Mouse (Mus musculus) hindbrain, embryonic 11.5 days (tissue): ENCODE results near the gene Hic1. TPM values are rescaled to one million over a fixed set of nuclear protein-coding genes. Genes with fewer than 3 reads are reported as not detected.

ENCODE experiments used
- ATAC-seq: fragments of 200-750 bp; cut with Nextera tagmentation; 2 replicates; pipeline ENCODE4 v1.8.0; 2017; ENCODE audit warnings: mild to moderate bottlenecking, moderate TSS enrichment, moderate library complexity; ENCODE audit not compliant: low FRiP score
- DNase-seq: peaks from one replicate; pipeline ENCODE4 v3.0.0-alpha.2; 2015; ENCODE audit warnings: low spot score
- H3K27ac ChIP-seq: fragments of 300-500 bp; sonication (generic); 2 replicates; pipeline ENCODE4 v1.5.1; 2014; ENCODE audit warnings: mild to moderate bottlenecking, low read depth, low read length
- H3K27me3 ChIP-seq: fragments of 300-500 bp; sonication (generic); 2 replicates; pipeline ENCODE4 v1.6.1; 2014; ENCODE audit warnings: mild to moderate bottlenecking, low read length, moderate library complexity, mixed read lengths; ENCODE audit not compliant: control insufficient read depth, insufficient read depth
- H3K36me3 ChIP-seq: fragments of 300-500 bp; sonication (generic); 2 replicates; pipeline ENCODE4 v1.6.1; 2014; ENCODE audit warnings: mild to moderate bottlenecking, low read length, moderate library complexity, mixed read lengths; ENCODE audit not compliant: control insufficient read depth, insufficient read depth
- H3K4me1 ChIP-seq: fragments of 300-500 bp; sonication (generic); replicated peaks from 2 replicates; pipeline ENCODE4 v1.6.1; 2014; ENCODE audit warnings: low read length, mixed read lengths; ENCODE audit not compliant: control insufficient read depth, insufficient read depth
- H3K4me2 ChIP-seq: fragments of 300-500 bp; sonication (generic); replicated peaks from 2 replicates; pipeline ENCODE4 v1.6.1; 2014; ENCODE audit warnings: mild to moderate bottlenecking, low read depth, low read length
- H3K4me3 ChIP-seq: fragments of 300-500 bp; sonication (generic); 2 replicates; pipeline ENCODE4 v1.5.1; 2014; ENCODE audit warnings: low read depth, low read length
- H3K9ac ChIP-seq: fragments of 300-500 bp; sonication (generic); 2 replicates; pipeline ENCODE4 v1.6.1; 2014; ENCODE audit warnings: low read depth, low read length
- H3K9me3 ChIP-seq: fragments of 300-500 bp; sonication (generic); 2 replicates; pipeline ENCODE4 v1.6.1; 2016; ENCODE audit warnings: low read length; ENCODE audit not compliant: control insufficient read depth
- WGBS: fragments of 180-500 bp; shearing (Covaris S2); extraction: QIAGEN DNeasy Blood & Tissue Kit; methylation state at CpG from one replicate; pipeline ENCODE4 v1.1.7; 2014; 5-methylcytosine and 5-hydroxymethylcytosine counted together
- polyA plus RNA-seq: library from polyadenylated mRNA; unstranded; fragments of >200 nt; fragmentation: Nextera tagmentation; extraction: Ambion mirVana; gene quantifications from 2 replicates; pipeline ENCODE4 v1.2.1, GENCODE M21; 2014

Gene Hic1
- polyA plus RNA-seq, result 0.90 and 1.5 TPM in 2 replicates

DNA sequence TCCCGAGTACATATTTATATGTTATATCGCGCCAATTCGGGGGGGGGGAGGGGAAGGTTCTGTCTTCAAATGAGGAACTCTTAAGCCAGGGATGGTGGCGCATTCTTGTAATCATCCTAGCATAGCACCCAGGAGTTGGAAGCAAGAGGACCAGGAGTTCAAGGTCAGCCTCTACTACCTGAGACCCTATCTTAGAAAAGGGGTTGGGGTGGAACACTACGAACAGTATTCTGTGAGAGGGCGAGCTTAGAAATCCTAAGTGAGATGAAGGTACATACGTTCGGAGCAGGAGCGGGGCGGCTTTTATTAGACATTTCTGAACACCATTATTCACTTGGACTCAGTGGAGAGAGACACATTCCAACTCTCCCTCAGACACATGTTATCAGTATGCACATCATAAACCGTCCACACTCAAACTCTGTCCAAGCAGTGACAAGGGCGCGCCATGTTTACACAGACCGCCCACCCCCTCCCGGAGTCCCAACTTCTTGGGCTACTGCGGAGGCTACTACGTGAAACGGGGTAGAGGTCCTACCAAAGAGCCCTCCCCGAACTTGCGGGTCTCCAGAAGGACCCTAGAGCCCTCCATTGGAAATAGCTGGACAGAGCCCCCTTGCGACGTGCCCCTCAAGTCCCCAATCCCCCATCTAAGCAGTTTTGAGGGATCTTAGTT lies at the start of gene Hic1:
TSS of gene Hic1 (minus strand) at position 115 of the 676 bp plus-strand sequence.
- Histone ChIP-seq H3K27ac (no peak within 1 kb of the TSS), H3K4me1 (peaks cover 35% of the 10 kb centered on the region), H3K27me3 (peaks cover 87% of the 10 kb centered on the region), H3K9me3 (no peaks in the 10 kb centered on the region), H3K36me3 (no peaks in the 10 kb centered on the region), H3K4me2 (peak within 1 kb of the TSS; percentile 85), H3K9ac (peak within 1 kb of the TSS; percentile 47; the same call in 1 of the 2 replicates), H3K4me3 (peak within 1 kb of the TSS; percentile 49)
- ATAC-seq, result no peak
- peak; percentile 30 for DNase-seq
- 7% methylated on average over 23 of the region's 23 CpGs for WGBS

DNA sequence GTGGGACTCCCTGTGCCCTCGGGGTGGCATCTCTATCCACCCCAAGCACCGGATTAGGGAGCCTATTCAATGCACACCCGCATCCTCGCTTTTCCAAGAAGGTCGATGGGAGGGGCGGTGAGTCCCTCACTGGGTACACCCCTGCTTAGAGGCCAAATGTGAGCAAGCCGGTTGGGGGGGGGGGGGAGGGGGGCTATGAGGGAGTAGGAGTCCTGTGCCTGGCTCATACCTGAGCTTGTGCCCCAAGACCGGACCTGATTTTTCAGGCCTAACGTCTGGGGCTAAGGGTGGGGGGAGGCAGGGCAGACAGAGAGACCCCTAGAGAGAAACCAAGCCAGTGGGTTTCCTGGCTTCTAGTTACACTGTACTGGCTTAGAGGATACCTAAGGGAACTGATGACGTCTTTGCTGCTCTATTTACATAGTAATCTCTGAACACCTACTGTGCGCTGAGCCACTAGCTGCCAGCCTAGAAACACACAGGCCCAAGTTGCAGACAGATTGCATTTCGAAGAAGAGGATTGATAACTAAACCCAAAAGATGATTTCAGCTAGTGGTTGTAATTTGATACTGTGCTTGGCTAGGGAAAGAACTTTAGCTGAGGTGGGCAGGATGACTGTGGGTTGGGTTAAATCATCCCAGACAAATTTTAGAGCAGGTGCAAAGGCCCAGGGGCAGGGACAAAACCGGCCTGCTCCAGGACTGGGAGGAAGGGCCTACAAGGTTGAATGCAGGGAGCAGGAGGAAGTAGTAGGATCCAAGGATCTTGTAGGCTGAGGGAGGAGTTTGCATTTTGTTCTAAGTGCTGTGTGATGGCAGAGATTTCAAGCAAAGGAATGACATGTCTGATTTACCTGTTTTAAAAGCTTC lies 45.0 kb upstream of the Hic1 start:
- WGBS, result 16% methylated on average over 12 of the region's 13 CpGs
- H3K27me3 ChIP-seq, result no peaks in the 10 kb centered on the region
- H3K4me3 ChIP-seq, result peak overlapping the region; percentile 27
- no peaks in the 10 kb centered on the region for H3K36me3 ChIP-seq
- peak overlapping the region; percentile 62; the same call in 1 of the 2 replicates for H3K27ac ChIP-seq
- no peak for DNase-seq
- H3K9me3 ChIP-seq, result no peaks in the 10 kb centered on the region
- ATAC-seq, result peak; percentile 50
- H3K4me1 ChIP-seq, result peaks cover 3% of the 10 kb centered on the region; the same call in 1 of the 2 replicates
- H3K9ac ChIP-seq, result peak overlapping the region; percentile 53; the same call in 1 of the 2 replicates
- H3K4me2 ChIP-seq, result peak overlapping the region; percentile 52

- ATAC-seq, result peak; percentile 70
- H3K4me1 ChIP-seq, result peaks cover 3% of the 10 kb centered on the region; the same call in 1 of the 2 replicates
These were observed 44.2 kb upstream of the Hic1 start for GRCm38 (mm10) chr11:75213372-75214080.

DNA sequence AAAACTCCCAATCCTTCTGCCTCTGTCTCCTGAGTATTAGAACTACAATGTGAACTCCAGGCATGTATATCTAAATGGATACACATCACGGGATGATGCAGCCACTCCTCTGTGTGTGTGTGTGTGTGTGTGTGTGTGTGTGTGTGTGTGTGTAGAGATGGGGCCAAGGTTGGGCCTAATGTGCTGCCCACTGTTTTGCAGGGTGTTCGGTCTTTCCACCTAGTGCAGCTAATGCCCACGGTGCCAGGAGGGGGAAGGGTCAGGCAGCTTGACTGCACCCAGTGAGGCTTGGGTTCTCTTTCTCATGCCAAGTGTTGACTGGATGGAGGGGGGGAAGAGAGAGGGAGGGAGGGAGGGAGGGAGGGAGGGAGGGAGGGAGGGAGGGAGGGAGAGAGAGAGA lies 43.6 kb upstream of the Hic1 start:
- no peak overlapping the region for H3K27ac ChIP-seq
- ATAC-seq (no peak), DNase-seq (no peak)
- H3K9ac ChIP-seq, result no peak overlapping the region
- H3K4me2 ChIP-seq, result no peak overlapping the region
- H3K4me3 ChIP-seq, result no peak overlapping the region
- peaks cover 3% of the 10 kb centered on the region; the same call in 1 of the 2 replicates for H3K4me1 ChIP-seq
- H3K27me3 ChIP-seq, result no peaks in the 10 kb centered on the region
- H3K36me3 ChIP-seq, result no peaks in the 10 kb centered on the region
- no peaks in the 10 kb centered on the region for H3K9me3 ChIP-seq
- 39% methylated on average over 3 of the region's 3 CpGs for WGBS

More at GRCm38 (mm10) chr11:75213372-75214080, 44.2 kb upstream of the Hic1 start:
- no peaks in the 10 kb centered on the region for H3K27me3 ChIP-seq
- DNase-seq, result peak; percentile 76
- H3K9ac ChIP-seq, result peak overlapping the region; percentile 53; the same call in 1 of the 2 replicates
- peak overlapping the region; percentile 27 for H3K4me3 ChIP-seq
- 4% methylated on average over 33 of the region's 35 CpGs for WGBS
- no peaks in the 10 kb centered on the region for H3K36me3 ChIP-seq
- H3K4me2 ChIP-seq, result peak overlapping the region; percentile 52
- H3K27ac ChIP-seq, result peak overlapping the region; percentile 62; the same call in 1 of the 2 replicates
- no peaks in the 10 kb centered on the region for H3K9me3 ChIP-seq

GRCm38 (mm10) chr11:75212031-75212667 lies 42.8 kb upstream of the Hic1 start:
- Histone ChIP-seq H3K4me3 (no peak overlapping the region), H3K9ac (no peak overlapping the region), H3K4me2 (no peak overlapping the region), H3K4me1 (peaks cover 3% of the 10 kb centered on the region; the same call in 1 of the 2 replicates), H3K27me3 (no peaks in the 10 kb centered on the region), H3K36me3 (no peaks in the 10 kb centered on the region), H3K9me3 (no peaks in the 10 kb centered on the region), H3K27ac (peak overlapping the region; percentile 39; the same call in 1 of the 2 replicates)
- 47% methylated on average over 8 of the region's 8 CpGs for WGBS
- DNase-seq, result no peak
- no peak for ATAC-seq

- ATAC-seq (no peak), DNase-seq (no peak)
- Histone ChIP-seq H3K27me3 (no peaks in the 10 kb centered on the region), H3K4me1 (peaks cover 3% of the 10 kb centered on the region; the same call in 1 of the 2 replicates), H3K27ac (no peak overlapping the region), H3K4me2 (no peak overlapping the region), H3K9ac (no peak overlapping the region), H3K9me3 (no peaks in the 10 kb centered on the region), H3K4me3 (no peak overlapping the region), H3K36me3 (no peaks in the 10 kb centered on the region)
- 50% methylated on average over 6 of the region's 6 CpGs for WGBS
These were observed 41.4 kb upstream of the Hic1 start for GRCm38 (mm10) chr11:75210755-75211154.

DNA sequence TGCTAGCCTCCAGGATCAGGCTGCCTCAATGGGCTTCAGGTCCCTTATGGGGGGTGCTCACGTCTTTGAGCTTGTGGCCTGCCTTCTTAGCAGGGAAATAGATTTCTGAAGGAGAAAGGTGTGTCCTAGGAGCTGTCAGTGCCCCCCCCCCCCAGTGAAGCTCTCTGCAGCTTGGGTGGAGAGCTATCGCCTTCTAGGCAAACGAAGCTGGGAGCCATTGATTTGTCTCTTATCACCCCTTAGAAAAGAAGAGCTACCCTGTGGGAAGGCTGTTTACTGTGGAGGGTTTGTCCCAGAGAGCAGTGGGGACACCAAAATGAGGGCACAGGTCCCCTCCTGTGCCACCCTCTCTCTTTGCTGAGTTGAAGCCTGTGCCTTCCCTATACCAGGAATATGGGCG lies 40.8 kb upstream of the Hic1 start:
- no peak overlapping the region for H3K9ac ChIP-seq
- DNase-seq, result no peak
- no peak overlapping the region for H3K27ac ChIP-seq
- no peak for ATAC-seq
- peaks cover 3% of the 10 kb centered on the region; the same call in 1 of the 2 replicates for H3K4me1 ChIP-seq
- 67% methylated on average over 4 of the region's 4 CpGs for WGBS
- no peaks in the 10 kb centered on the region for H3K27me3 ChIP-seq
- no peaks in the 10 kb centered on the region for H3K36me3 ChIP-seq
- H3K9me3 ChIP-seq, result no peaks in the 10 kb centered on the region
- no peak overlapping the region for H3K4me2 ChIP-seq
- no peak overlapping the region for H3K4me3 ChIP-seq

- ATAC-seq, result no peak
- Histone ChIP-seq H3K9me3 (no peaks in the 10 kb centered on the region), H3K4me3 (no peak overlapping the region), H3K36me3 (no peaks in the 10 kb centered on the region), H3K4me1 (peaks cover 3% of the 10 kb centered on the region; the same call in 1 of the 2 replicates), H3K9ac (no peak overlapping the region), H3K4me2 (no peak overlapping the region), H3K27ac (no peak overlapping the region), H3K27me3 (no peaks in the 10 kb centered on the region)
- DNase-seq, result no peak
- WGBS, result 71% methylated on average over 4 of the region's 4 CpGs
These were observed 40.0 kb upstream of the Hic1 start for GRCm38 (mm10) chr11:75209363-75209762.
